Mouse (Mus musculus): ENCODE data around the gene Camsap2.

- TF ChIP-seq CTCF (IDR thresholded peaks at IDR 0.05; ENCODE audit: low read depth) (no peak), EP300 (optimal IDR thresholded peaks at IDR 0.05) (no peak)
These were observed 20.1 kb upstream of the Camsap2 start for GRCm38 (mm10) chr1:136365986-136366385.
